Mouse (Mus musculus) thymus, adult 2 months (tissue): Measurements from ENCODE around the gene C1qtnf1. TPM values are rescaled to one million over a fixed set of nuclear protein-coding genes. Genes with fewer than 3 reads are reported as not detected.

Experiments
- DNase-seq: peaks from one replicate; pipeline ENCODE4 v3.0.0; 2021
- H3K27ac ChIP-seq: fragments of 200-500 bp; 2 replicates; pipeline ENCODE4 v1.5.1; 2012; ENCODE audit warnings: low read length, control low read depth; ENCODE audit not compliant: control insufficient read depth, insufficient read depth
- H3K27me3 ChIP-seq: fragments of 200-500 bp; 2 replicates; pipeline ENCODE4 v1.6.1; 2012; ENCODE audit warnings: mild to moderate bottlenecking, low read length, moderate library complexity, mixed read lengths; ENCODE audit not compliant: control insufficient read depth, insufficient read depth
- H3K36me3 ChIP-seq: fragments of 200-500 bp; 2 replicates; pipeline ENCODE4 v1.6.1; 2012; ENCODE audit warnings: mild to moderate bottlenecking, low read length, moderate library complexity; ENCODE audit not compliant: control insufficient read depth, insufficient read depth
- H3K4me1 ChIP-seq: fragments of 200-500 bp; replicated peaks from 2 replicates; pipeline ENCODE4 v1.6.1; 2012; ENCODE audit warnings: low read length; ENCODE audit not compliant: control insufficient read depth, insufficient read depth
- H3K4me3 ChIP-seq: fragments of 200-500 bp; 2 replicates; pipeline ENCODE4 v1.5.1; 2012; ENCODE audit warnings: mild to moderate bottlenecking, low read length, control low read depth, moderate library complexity; ENCODE audit not compliant: control insufficient read depth, insufficient read depth
- CTCF ChIP-seq: fragments of 200-500 bp; IDR thresholded peaks from 2 replicates; pipeline ENCODE4 v1.5.1; 2012; ENCODE audit warnings: mild to moderate bottlenecking, control low read depth, low read length, moderate library complexity, borderline replicate concordance; ENCODE audit not compliant: control insufficient read depth, poor library complexity, insufficient read depth; ENCODE audit errors: extremely low read depth
- POLR2A ChIP-seq: fragments of 200-500 bp; IDR thresholded peaks from 2 replicates; pipeline ENCODE4 v1.6.1; 2012; ENCODE audit warnings: mild to moderate bottlenecking, low read length, control low read depth, moderate library complexity; ENCODE audit not compliant: control insufficient read depth, poor library complexity, insufficient read depth; ENCODE audit errors: extremely low read depth
- WGBS: fragments of 180-500 bp; shearing (Covaris S2); methylation state at CpG from one replicate; pipeline ENCODE4 v1.1.7; 2018; 5-methylcytosine and 5-hydroxymethylcytosine counted together
- polyA plus RNA-seq: library from polyadenylated mRNA; depleted of rRNA; stranded (reverse); fragments of >200 nt; gene quantifications from 2 replicates; pipeline ENCODE4 v1.2.3, GENCODE M21; 2012

Gene C1qtnf1
- polyA plus RNA-seq, 1 experiment: 10.6 TPM

DNA sequence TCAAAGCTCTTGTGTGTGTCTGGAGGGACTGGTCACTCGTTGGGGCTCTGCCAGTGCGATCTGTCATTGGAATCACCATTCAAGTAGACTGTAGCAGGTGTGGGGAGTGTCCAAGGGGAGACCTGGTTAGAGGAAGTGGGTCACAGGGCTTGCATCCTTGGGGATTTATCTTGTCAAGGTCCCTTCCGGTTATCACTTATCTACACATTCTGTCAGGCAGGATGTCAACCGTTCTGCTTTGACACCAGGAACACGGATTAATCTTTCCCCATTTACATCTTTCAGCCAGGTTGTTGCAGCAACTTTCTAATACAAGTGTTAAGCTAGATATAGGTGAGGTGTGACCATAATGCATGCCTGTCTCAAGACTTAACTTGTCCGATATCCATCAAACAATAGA is 27.8 kb downstream of the C1qtnf1 start:
- TF ChIP-seq CTCF: no peak
- no peak for TF ChIP-seq POLR2A
- no peak for DNase-seq
- H3K36me3 ChIP-seq: no peaks in the 10 kb centered on the region
- H3K27me3 ChIP-seq: no peaks in the 10 kb centered on the region
- no peak overlapping the region for H3K27ac ChIP-seq
- 90% methylated on average over 6 of the region's 6 CpGs for WGBS
- peaks cover 30% of the 10 kb centered on the region for H3K4me1 ChIP-seq
- no peak overlapping the region for H3K4me3 ChIP-seq

GRCm38 (mm10) chr11:118456937-118457336 is 28.9 kb downstream of the C1qtnf1 start:
- TF ChIP-seq CTCF (no peak), POLR2A (no peak)
- H3K27me3 ChIP-seq: no peaks in the 10 kb centered on the region
- H3K4me1 ChIP-seq: peaks cover 38% of the 10 kb centered on the region
- DNase-seq: no peak
- WGBS: 85% methylated on average over 11 of the region's 11 CpGs
- H3K27ac ChIP-seq: no peak overlapping the region
- H3K4me3 ChIP-seq: no peak overlapping the region
- H3K36me3 ChIP-seq: no peaks in the 10 kb centered on the region

GRCm38 (mm10) chr11:118459051-118459450 is 31.0 kb downstream of the C1qtnf1 start:
- peak; percentile 40 for DNase-seq
- H3K36me3 ChIP-seq: no peaks in the 10 kb centered on the region
- no peak overlapping the region for H3K4me3 ChIP-seq
- no peaks in the 10 kb centered on the region for H3K27me3 ChIP-seq
- TF ChIP-seq POLR2A: no peak
- no peak for TF ChIP-seq CTCF
- H3K4me1 ChIP-seq: peaks cover 52% of the 10 kb centered on the region
- WGBS: 2% methylated on average over 8 of the region's 8 CpGs
- H3K27ac ChIP-seq: peak overlapping the region; percentile 46

DNA sequence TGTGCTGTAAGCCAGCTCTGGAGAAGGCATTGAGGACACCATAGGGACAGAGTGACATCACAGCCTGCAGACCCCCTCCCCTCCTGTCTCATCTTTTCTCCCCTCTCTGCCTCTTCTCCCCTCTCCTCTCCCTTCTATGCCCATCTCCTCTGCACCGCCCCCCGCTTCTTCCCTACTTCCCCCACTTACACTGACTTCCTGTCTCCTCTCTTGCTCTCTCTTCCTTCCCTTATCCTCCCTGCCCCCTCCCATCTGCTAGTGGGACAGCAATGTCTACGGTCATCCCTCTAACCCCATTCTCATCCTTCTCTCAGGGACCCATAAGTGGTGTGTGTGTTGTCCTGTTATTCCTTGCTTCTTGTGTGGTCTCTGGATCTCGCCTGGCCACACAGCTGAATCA is 31.5 kb downstream of the C1qtnf1 start:
- Histone ChIP-seq H3K27me3 (no peaks in the 10 kb centered on the region), H3K27ac (peak overlapping the region; percentile 46), H3K4me1 (peaks cover 57% of the 10 kb centered on the region), H3K36me3 (no peaks in the 10 kb centered on the region), H3K4me3 (no peak overlapping the region)
- WGBS: 36% methylated on average over 4 of the region's 4 CpGs
- TF ChIP-seq CTCF (no peak), POLR2A (no peak)
- peak; percentile 56 for DNase-seq

DNA sequence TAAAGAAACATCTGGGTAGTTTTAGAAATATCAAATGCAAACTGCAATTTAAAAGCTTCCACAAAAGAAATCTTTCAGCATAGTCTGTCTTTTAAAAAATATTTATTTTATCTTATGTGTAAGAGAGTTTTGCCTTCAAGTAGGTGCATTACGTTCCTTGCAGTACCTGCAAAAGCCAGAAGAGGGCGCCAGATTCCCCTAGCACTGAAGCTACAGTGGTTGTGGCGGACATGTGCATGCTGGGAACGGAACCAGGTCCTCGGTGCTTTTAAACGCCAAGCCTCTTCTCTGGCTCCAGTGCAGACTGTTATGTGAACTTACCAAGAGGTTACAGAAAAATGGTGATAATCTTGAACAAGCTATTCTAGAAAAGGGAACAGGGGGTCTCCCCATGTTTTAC is 32.3 kb downstream of the C1qtnf1 start:
- TF ChIP-seq POLR2A: no peak
- peak; percentile 85; the same call in 1 of the 2 replicates for TF ChIP-seq CTCF
- WGBS: 86% methylated on average over 6 of the region's 6 CpGs
- H3K27ac ChIP-seq: no peak overlapping the region
- no peaks in the 10 kb centered on the region for H3K36me3 ChIP-seq
- peaks cover 61% of the 10 kb centered on the region for H3K4me1 ChIP-seq
- no peak overlapping the region for H3K4me3 ChIP-seq
- DNase-seq: peak; percentile 51
- no peaks in the 10 kb centered on the region for H3K27me3 ChIP-seq

DNA sequence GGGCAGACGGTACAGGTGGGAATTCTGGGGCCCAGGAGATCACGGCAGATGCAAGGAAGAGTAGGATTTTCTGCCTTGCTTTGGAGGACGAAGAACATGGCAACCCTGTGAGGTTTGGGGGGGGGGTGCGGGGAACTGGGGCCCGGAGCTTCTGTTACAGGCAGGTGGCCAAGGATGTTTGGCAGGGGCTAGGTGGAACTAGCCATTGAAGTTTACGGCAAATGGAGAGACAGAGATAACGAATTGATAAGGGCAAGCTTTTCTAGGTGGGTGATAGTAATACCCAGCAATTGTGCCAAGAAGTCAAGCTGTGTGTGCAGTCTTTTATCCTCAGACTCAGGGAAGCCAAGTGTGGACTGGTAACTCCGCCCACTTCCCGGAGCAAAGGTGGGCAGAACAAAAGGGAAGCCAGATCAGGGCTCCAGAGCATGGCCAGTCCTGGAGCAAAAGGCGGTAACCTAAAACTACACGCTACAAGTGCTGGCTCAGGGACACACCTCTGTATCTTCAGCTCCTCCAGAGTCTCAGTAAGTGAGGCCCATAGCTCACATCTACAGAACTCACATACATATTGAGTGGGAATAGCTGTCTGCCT is 39.5 kb downstream of the C1qtnf1 start:
- H3K27me3 ChIP-seq: no peaks in the 10 kb centered on the region
- peak; percentile 37 for DNase-seq
- 39% methylated on average over 11 of the region's 11 CpGs for whole genome bisulfite sequencing
- no peak overlapping the region for H3K4me3 ChIP-seq
- TF ChIP-seq CTCF (no peak), POLR2A (no peak)
- H3K36me3 ChIP-seq: no peaks in the 10 kb centered on the region
- peaks cover 69% of the 10 kb centered on the region for H3K4me1 ChIP-seq
- peak overlapping the region; percentile 20; the same call in 1 of the 2 replicates for H3K27ac ChIP-seq

- peaks cover 62% of the 10 kb centered on the region for H3K4me1 ChIP-seq
- peak overlapping the region; percentile 85 for H3K27ac ChIP-seq
- H3K27me3 ChIP-seq: no peaks in the 10 kb centered on the region
- H3K36me3 ChIP-seq: no peaks in the 10 kb centered on the region
- no peak overlapping the region for H3K4me3 ChIP-seq
- DNase-seq: no peak
- WGBS: 41% methylated on average over 10 of the region's 10 CpGs
- TF ChIP-seq CTCF: no peak
- TF ChIP-seq POLR2A: no peak
Measured at GRCm38 (mm10) chr11:118469509-118470160, 41.6 kb downstream of the C1qtnf1 start.
